Mouse (Mus musculus): ENCODE measurements around the gene Ctdnep1.

GRCm38 (mm10) chr11:70001159-70001558 lies 20.2 kb downstream of the Ctdnep1 start:
- TF ChIP-seq CTCF (IDR thresholded peaks at IDR 0.05; ENCODE audit: extremely low read depth, insufficient read depth, low read length) (no peak), POLR2A (IDR thresholded peaks at IDR 0.05; ENCODE audit: extremely low read depth, insufficient read depth, low read length) (no peak)

Measured in cortical plate, adult 2 months (tissue).